ENCODE assay signal across 28 mouse cellular contexts in genomic region chr13:97298896-97299295, GRCm38 (mm10). TPM values are rescaled to one million over a fixed set of nuclear protein-coding genes. Genes with fewer than 3 reads are reported as not detected.
DNase-seq lines count a peak whose midpoint lies in the region; ATAC-seq lines count a peak whose summit lies in the region.
"Had no signal": no experiment of that assay in that cellular context is flagged by ENCODE, and none has a peak within 500 bp of the region (broad histone marks: within the 10 kb centered on the region; RNA-seq: fewer than 3 reads in every experiment).

No protein-coding gene starts in this region.

- H3K4me2 ChIP-seq in stomach, embryonic 14.5 days (replicated peaks; ENCODE audit: low read depth, low read length) = no peak overlapping the region
- H3K4me2 ChIP-seq: embryonic facial prominence, embryonic 13.5 days; forebrain, embryonic 12.5 days; forebrain, embryonic 15.5 days; heart, embryonic 13.5 days; hindbrain, embryonic 12.5 days had no signal

- no peaks in the 10 kb centered on the region for H3K4me1 ChIP-seq in stomach, embryonic 14.5 days (ENCODE audit: control insufficient read depth, insufficient read depth, low read length)
- H3K4me1 ChIP-seq: embryonic facial prominence, embryonic 13.5 days had no signal

- ATAC-seq in stomach, embryonic 14.5 days (ENCODE audit: insufficient number of reproducible peaks, insufficient read depth, low FRiP score, low read depth) = no peak
- ATAC-seq: CD4-positive, CD25-positive, alpha-beta regulatory T cell, adult 4 months; forebrain, embryonic 15.5 days; hindbrain, embryonic 16.5 days had no signal

- WGBS in stomach, embryonic 14.5 days = 88% methylated on average over 4 of the region's 4 CpGs

- H3K27me3 ChIP-seq in stomach, embryonic 14.5 days (ENCODE audit: control insufficient read depth, insufficient read depth, low read length) = no peaks in the 10 kb centered on the region
- H3K27me3 ChIP-seq: embryonic facial prominence, embryonic 13.5 days; forebrain, embryonic 15.5 days; heart, embryonic 13.5 days; hindbrain, embryonic 12.5 days had no signal

- peak overlapping the region; percentile 39; the same call in 1 of the 2 replicates for H3K27ac ChIP-seq in stomach, embryonic 14.5 days (ENCODE audit: low read length)
- H3K27ac ChIP-seq: embryonic facial prominence, embryonic 10.5 days; embryonic facial prominence, embryonic 13.5 days; forebrain, embryonic 12.5 days; forebrain, embryonic 15.5 days; heart, embryonic 10.5 days; heart, embryonic 13.5 days; hindbrain, embryonic 12.5 days had no signal

- no peaks in the 10 kb centered on the region for H3K36me3 ChIP-seq in stomach, embryonic 14.5 days (ENCODE audit: control insufficient read depth, insufficient read depth, low read length)
- H3K36me3 ChIP-seq: embryonic facial prominence, embryonic 10.5 days; embryonic facial prominence, embryonic 13.5 days; forebrain, embryonic 12.5 days; forebrain, embryonic 15.5 days; heart, embryonic 10.5 days; heart, embryonic 13.5 days; hindbrain, embryonic 12.5 days had no signal

- peak; percentile 58 for DNase-seq in testis, postnatal 14 days (ENCODE audit: low spot score)
- no peak for DNase-seq in testis, postnatal 10 days (ENCODE audit: low spot score)
- DNase-seq in ZHBTc4 (ENCODE audit: low read depth, low spot score) = peak; percentile 57
- no peak for DNase-seq in right cerebral cortex, postnatal 36 days (ENCODE audit: low spot score in 2 of 2)
- no peak for DNase-seq in heart, adult 8-10 months (ENCODE audit: low spot score)
- DNase-seq in layer of hippocampus, postnatal 36 days = no peak
- DNase-seq: adrenal gland, adult 2 months; adrenal gland, postnatal 14 days; cerebellum, adult 11-12 months; cerebellum, adult 8-10 months; cerebellum, postnatal 10 days; cerebellum, postnatal 36 days; embryo, embryonic 11 days; gastrocnemius, postnatal 25 days; heart, adult 18-20 months; heart, postnatal 14 days; heart, postnatal 4 days had no signal

- H3K9ac ChIP-seq in stomach, embryonic 14.5 days (replicated peaks; ENCODE audit: low read depth, low read length) = no peak overlapping the region
- H3K9ac ChIP-seq: embryonic facial prominence, embryonic 13.5 days; forebrain, embryonic 12.5 days; forebrain, embryonic 15.5 days; heart, embryonic 13.5 days; hindbrain, embryonic 12.5 days had no signal

- H3K9me3 ChIP-seq in stomach, embryonic 14.5 days (ENCODE audit: control insufficient read depth, low read depth, low read length) = no peaks in the 10 kb centered on the region
- H3K9me3 ChIP-seq: embryonic facial prominence, embryonic 10.5 days; embryonic facial prominence, embryonic 13.5 days; forebrain, embryonic 12.5 days; forebrain, embryonic 15.5 days; heart, embryonic 10.5 days; heart, embryonic 13.5 days; hindbrain, embryonic 12.5 days had no signal

- no peak overlapping the region for H3K4me3 ChIP-seq in stomach, embryonic 14.5 days (ENCODE audit: low read depth, low read length)
- H3K4me3 ChIP-seq: embryonic facial prominence, embryonic 10.5 days; embryonic facial prominence, embryonic 13.5 days; erythroblast, embryonic 14.5 days; forebrain, embryonic 12.5 days; forebrain, embryonic 15.5 days; heart, embryonic 10.5 days; heart, embryonic 13.5 days; hindbrain, embryonic 12.5 days had no signal

RNA-seq across cellular contexts. Expression of gene Enc1, which starts 58.0 kb away (rescaled TPM):
- 7.9 and 9.2 TPM in 2 replicates for polyA plus RNA-seq in stomach, embryonic 14.5 days (2014; fragmentation: Nextera tagmentation; extraction: Ambion mirVana)
- 1 to 10 TPM; 3.6 to 7.0 (median 4.7) TPM for total RNA-seq in heart, adult 8-10 months (2022)
- 100 to 1,000 TPM; 689 to 742 TPM for total RNA-seq in layer of hippocampus, postnatal 36 days (2021)

Comparison
In these comparisons a context has a peak if more than half of its experiments do, and no peak if none do; other contexts are left out.
1. DNase-seq: peak in testis, postnatal 14 days (single experiment) and ZHBTc4 (single experiment); none in testis, postnatal 10 days (single experiment), right cerebral cortex, postnatal 36 days (0 of 2), heart, adult 8-10 months (single experiment) and layer of hippocampus, postnatal 36 days (0 of 2).
2. RNA of gene Enc1, which starts 58.0 kb away (total RNA-seq): 689 to 742 TPM in layer of hippocampus, postnatal 36 days; 3.6 to 7.0 TPM in heart, adult 8-10 months; every median in the first group is over 10 times any median in the second.